Mouse (Mus musculus): ENCODE measurements around the gene Pla2g1b. TPM values are rescaled to one million over a fixed set of nuclear protein-coding genes. Genes with fewer than 3 reads are reported as not detected.
"Not testable (repeated sequence)": the region's sequence is repeated elsewhere in the genome, so short reads cannot be mapped to it uniquely, and the experiment has no call there.

The Pla2g1b gene
- polyA plus RNA-seq, 1 experiment from 2014 or later, result 1.1 TPM

GRCm38 (mm10) chr5:115434853-115435754 is 31.0 kb upstream of the Pla2g1b start:
- Histone ChIP-seq H3K27ac (replicated peaks) (no peak overlapping the region), H3K27me3 (replicated peaks) (peaks cover 19% of the 10 kb centered on the region), H3K9me3 (no peaks in the 10 kb centered on the region), H3K4me3 (no peak overlapping the region), H3K4me1 (peaks cover 48% of the 10 kb centered on the region), H3K36me3 (peaks cover 10% of the 10 kb centered on the region; the same call in 1 of the 2 replicates), H3K9ac (peak overlapping the region; percentile 82; the same call in 1 of the 2 replicates), H3K4me2 (no peak overlapping the region)
- 67% methylated on average over 15 of the region's 15 CpGs for WGBS
- no peak for ATAC-seq (ENCODE audit: extremely low read depth, insufficient number of reproducible peaks, low FRiP score, low TSS enrichment)

- peak overlapping the region; percentile 59 for H3K27ac ChIP-seq (replicated peaks)
- peaks cover 12% of the 10 kb centered on the region; the same call in 1 of the 2 replicates for H3K27me3 ChIP-seq (replicated peaks)
These were observed 30.2 kb upstream of the Pla2g1b start for GRCm38 (mm10) chr5:115435755-115436379.

GRCm38 (mm10) chr5:115436421-115437124 is 29.5 kb upstream of the Pla2g1b start:
- 2% methylated on average over 43 of the region's 43 CpGs for WGBS
- Histone ChIP-seq H3K4me3 (peak overlapping the region; percentile 50), H3K4me1 (peaks cover 38% of the 10 kb centered on the region), H3K9me3 (no peaks in the 10 kb centered on the region), H3K9ac (peak overlapping the region; percentile 82), H3K4me2 (peak overlapping the region; percentile 69), H3K36me3 (peaks cover 11% of the 10 kb centered on the region; the same call in 1 of the 2 replicates), H3K27me3 (replicated peaks) (peaks cover 11% of the 10 kb centered on the region; the same call in 1 of the 2 replicates), H3K27ac (replicated peaks) (peak overlapping the region; percentile 59)
- ATAC-seq (ENCODE audit: extremely low read depth, insufficient number of reproducible peaks, low FRiP score, low TSS enrichment), result no peak

More at GRCm38 (mm10) chr5:115435755-115436379, 30.2 kb upstream of the Pla2g1b start:
- Histone ChIP-seq H3K36me3 (peaks cover 11% of the 10 kb centered on the region; the same call in 1 of the 2 replicates), H3K4me1 (peaks cover 42% of the 10 kb centered on the region), H3K9me3 (no peaks in the 10 kb centered on the region), H3K4me2 (peak overlapping the region; percentile 69), H3K4me3 (peak overlapping the region; percentile 50), H3K9ac (peak overlapping the region; percentile 82)
- WGBS, result 35% methylated on average over 8 of the region's 8 CpGs
- no peak for ATAC-seq (ENCODE audit: extremely low read depth, insufficient number of reproducible peaks, low FRiP score, low TSS enrichment)

- ATAC-seq (ENCODE audit: extremely low read depth, insufficient number of reproducible peaks, low FRiP score, low TSS enrichment), result no peak
- Histone ChIP-seq H3K4me2 (peak overlapping the region; percentile 69; the same call in 1 of the 2 replicates), H3K9me3 (no peaks in the 10 kb centered on the region), H3K9ac (peak overlapping the region; percentile 82), H3K36me3 (peaks cover 17% of the 10 kb centered on the region), H3K4me1 (peaks cover 30% of the 10 kb centered on the region), H3K27ac (replicated peaks) (no peak overlapping the region), H3K4me3 (no peak overlapping the region), H3K27me3 (replicated peaks) (peaks cover 10% of the 10 kb centered on the region; the same call in 1 of the 2 replicates)
- WGBS, result 71% methylated on average over 7 of the region's 7 CpGs
These were observed 28.7 kb upstream of the Pla2g1b start for GRCm38 (mm10) chr5:115437242-115437944.

- H3K27me3 ChIP-seq (replicated peaks), result peaks cover 4% of the 10 kb centered on the region; the same call in 1 of the 2 replicates
- H3K9ac ChIP-seq, result no peak overlapping the region
- no peak overlapping the region for H3K4me2 ChIP-seq
- H3K4me1 ChIP-seq, result peaks cover 27% of the 10 kb centered on the region
- ATAC-seq (ENCODE audit: extremely low read depth, insufficient number of reproducible peaks, low FRiP score, low TSS enrichment), result no peak
- H3K4me3 ChIP-seq, result no peak overlapping the region
- peaks cover 20% of the 10 kb centered on the region for H3K36me3 ChIP-seq
- H3K27ac ChIP-seq (replicated peaks), result no peak overlapping the region
- H3K9me3 ChIP-seq, result no peaks in the 10 kb centered on the region
- 37% methylated on average over 2 of the region's 2 CpGs for WGBS
These were observed 28.1 kb upstream of the Pla2g1b start for GRCm38 (mm10) chr5:115437945-115438315.

- H3K4me1 ChIP-seq, result peaks cover 27% of the 10 kb centered on the region
- H3K27me3 ChIP-seq (replicated peaks), result 0 out of 2 replicates have a peak, but pooled peaks cover 3% of the 10 kb centered on the region
- no peak overlapping the region for H3K27ac ChIP-seq (replicated peaks)
- H3K9me3 ChIP-seq, result no peaks in the 10 kb centered on the region
- H3K9ac ChIP-seq, result no peak overlapping the region
- WGBS, result 71% methylated on average over 7 of the region's 7 CpGs
- H3K36me3 ChIP-seq, result peaks cover 24% of the 10 kb centered on the region
- ATAC-seq (ENCODE audit: extremely low read depth, insufficient number of reproducible peaks, low FRiP score, low TSS enrichment), result no peak
- no peak overlapping the region for H3K4me3 ChIP-seq
- no peak overlapping the region for H3K4me2 ChIP-seq
These were observed 27.4 kb upstream of the Pla2g1b start for GRCm38 (mm10) chr5:115438667-115439066.

- Histone ChIP-seq H3K36me3 (peaks cover 48% of the 10 kb centered on the region), H3K4me1 (peaks cover 18% of the 10 kb centered on the region), H3K9me3 (no peaks in the 10 kb centered on the region), H3K4me2 (no peak overlapping the region), H3K27ac (replicated peaks) (no peak overlapping the region), H3K27me3 (replicated peaks) (no peaks in the 10 kb centered on the region), H3K4me3 (no peak overlapping the region), H3K9ac (no peak overlapping the region)
- ATAC-seq (ENCODE audit: extremely low read depth, insufficient number of reproducible peaks, low FRiP score, low TSS enrichment), result no peak
- 41% methylated on average over 14 of the region's 14 CpGs for WGBS
These were observed 24.7 kb upstream of the Pla2g1b start for GRCm38 (mm10) chr5:115441205-115441849.

GRCm38 (mm10) chr5:115442663-115443062 is 23.4 kb upstream of the Pla2g1b start:
- not testable (repeated sequence) for H3K4me2 ChIP-seq; H3K27me3 ChIP-seq (replicated peaks); H3K4me3 ChIP-seq; ATAC-seq (ENCODE audit: extremely low read depth, insufficient number of reproducible peaks, low FRiP score, low TSS enrichment); H3K27ac ChIP-seq (replicated peaks); H3K9me3 ChIP-seq; H3K9ac ChIP-seq
- WGBS, result 68% methylated on average over 5 of the region's 5 CpGs
- Histone ChIP-seq H3K4me1 (peaks cover 10% of the 10 kb centered on the region; the same call in 1 of the 2 replicates), H3K36me3 (peaks cover 60% of the 10 kb centered on the region)

GRCm38 (mm10) chr5:115444130-115444529 is 21.9 kb upstream of the Pla2g1b start:
- peaks cover 55% of the 10 kb centered on the region for H3K36me3 ChIP-seq

GRCm38 (mm10) chr5:115447108-115447507 is 19.0 kb upstream of the Pla2g1b start:
- Histone ChIP-seq H3K4me2 (no peak overlapping the region), H3K36me3 (peaks cover 60% of the 10 kb centered on the region), H3K9me3 (no peaks in the 10 kb centered on the region), H3K9ac (no peak overlapping the region), H3K4me1 (peaks cover 21% of the 10 kb centered on the region), H3K4me3 (no peak overlapping the region), H3K27me3 (replicated peaks) (no peaks in the 10 kb centered on the region), H3K27ac (replicated peaks) (no peak overlapping the region)
- ATAC-seq (ENCODE audit: extremely low read depth, insufficient number of reproducible peaks, low FRiP score, low TSS enrichment), result no peak
- 83% methylated on average over 17 of the region's 17 CpGs for WGBS

More at GRCm38 (mm10) chr5:115444130-115444529, 21.9 kb upstream of the Pla2g1b start:
- no peak overlapping the region for H3K4me2 ChIP-seq
- 0 out of 2 replicates have a peak, but pooled peaks cover 6% of the 10 kb centered on the region for H3K4me1 ChIP-seq
- H3K9me3 ChIP-seq, result no peaks in the 10 kb centered on the region
- H3K27me3 ChIP-seq (replicated peaks), result no peaks in the 10 kb centered on the region
- H3K4me3 ChIP-seq, result no peak overlapping the region
- no peak for ATAC-seq (ENCODE audit: extremely low read depth, insufficient number of reproducible peaks, low FRiP score, low TSS enrichment)
- H3K9ac ChIP-seq, result no peak overlapping the region
- no peak overlapping the region for H3K27ac ChIP-seq (replicated peaks)
- 87% methylated on average over 11 of the region's 11 CpGs for WGBS

Data from heart, embryonic 13.5 days (tissue).